Mouse (Mus musculus): Measurements from ENCODE around the gene Trpm6. TPM values are rescaled to one million over a fixed set of nuclear protein-coding genes. Genes with fewer than 3 reads are reported as not detected.

Gene Trpm6
- polyA plus RNA-seq, 1 experiment from 2014 or later, result 0.01 TPM

GRCm38 (mm10) chr19:18868311-18868710, 118.5 kb downstream of the Trpm6 start:
- Histone ChIP-seq H3K4me1 (ENCODE audit: control insufficient read depth, low read depth, low read length) (no peaks in the 10 kb centered on the region), H3K9me3 (replicated peaks; ENCODE audit: control insufficient read depth, low read length) (no peaks in the 10 kb centered on the region), H3K4me2 (ENCODE audit: low read depth, low read length) (no peak overlapping the region), H3K27ac (ENCODE audit: low read length) (no peak overlapping the region), H3K9ac (ENCODE audit: low read depth, low read length) (no peak overlapping the region), H3K36me3 (ENCODE audit: control insufficient read depth, insufficient read depth) (no peaks in the 10 kb centered on the region), H3K4me3 (ENCODE audit: low read depth, low read length) (no peak overlapping the region), H3K27me3 (ENCODE audit: control insufficient read depth, insufficient read depth, low read depth, low read length) (no peaks in the 10 kb centered on the region)
- WGBS (ENCODE audit: insufficient replicate concordance), result 41% methylated on average over 4 of the region's 4 CpGs
- no peak for ATAC-seq (ENCODE audit: low read depth)

DNA sequence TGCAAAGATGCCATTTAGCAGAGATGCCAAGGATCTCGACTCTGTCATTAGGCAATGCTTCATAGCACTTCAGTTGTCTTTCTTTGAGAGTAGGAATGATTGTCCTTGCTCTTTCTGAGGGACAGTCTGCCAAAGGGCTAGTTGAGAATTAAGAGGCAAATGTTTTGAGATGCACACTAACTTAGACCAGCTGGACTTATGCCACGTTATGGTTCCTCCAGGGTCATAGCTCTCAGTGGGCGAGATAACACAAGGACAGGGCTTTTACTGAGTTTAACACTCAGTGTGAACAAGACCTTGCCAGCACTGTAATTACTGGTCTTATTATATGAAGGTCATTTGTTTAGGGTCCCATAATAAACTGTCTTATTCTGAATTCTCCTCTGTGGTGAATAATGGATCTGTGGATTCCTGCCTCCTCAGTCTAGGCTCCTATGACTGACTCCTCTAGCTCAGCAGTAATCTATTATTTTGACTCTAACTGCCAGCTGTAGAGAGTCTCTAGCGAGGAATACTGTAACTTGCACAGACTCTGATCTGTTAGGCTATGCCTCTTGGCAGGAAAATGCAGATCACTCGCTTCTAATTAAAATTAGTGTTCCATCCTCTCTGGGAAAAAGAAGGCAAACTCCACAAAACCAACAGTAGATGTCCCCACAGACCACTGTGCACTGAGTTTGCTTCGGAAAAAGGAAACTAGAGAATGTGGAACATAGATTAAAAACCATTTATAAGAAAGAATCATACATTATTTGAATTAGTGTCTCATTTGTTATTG, 123.2 kb downstream of the Trpm6 start:
- H3K9me3 ChIP-seq (replicated peaks; ENCODE audit: control insufficient read depth, low read length), result no peaks in the 10 kb centered on the region
- H3K4me3 ChIP-seq (ENCODE audit: low read depth, low read length), result no peak overlapping the region
- no peak overlapping the region for H3K9ac ChIP-seq (ENCODE audit: low read depth, low read length)
- no peak overlapping the region for H3K4me2 ChIP-seq (ENCODE audit: low read depth, low read length)
- no peaks in the 10 kb centered on the region for H3K4me1 ChIP-seq (ENCODE audit: control insufficient read depth, low read depth, low read length)
- no peak for ATAC-seq (ENCODE audit: low read depth)
- no peak overlapping the region for H3K27ac ChIP-seq (ENCODE audit: low read length)
- 44% methylated on average over 6 of the region's 6 CpGs for WGBS (ENCODE audit: insufficient replicate concordance)
- H3K36me3 ChIP-seq (ENCODE audit: control insufficient read depth, insufficient read depth), result no peaks in the 10 kb centered on the region
- H3K27me3 ChIP-seq (ENCODE audit: control insufficient read depth, insufficient read depth, low read depth, low read length), result no peaks in the 10 kb centered on the region

GRCm38 (mm10) chr19:18873709-18874644, 124.2 kb downstream of the Trpm6 start:
- H3K36me3 ChIP-seq (ENCODE audit: control insufficient read depth, insufficient read depth), result no peaks in the 10 kb centered on the region
- H3K27me3 ChIP-seq (ENCODE audit: control insufficient read depth, insufficient read depth, low read depth, low read length), result no peaks in the 10 kb centered on the region
- H3K27ac ChIP-seq (ENCODE audit: low read length), result no peak overlapping the region
- no peak for ATAC-seq (ENCODE audit: low read depth)
- H3K4me2 ChIP-seq (ENCODE audit: low read depth, low read length), result no peak overlapping the region
- no peaks in the 10 kb centered on the region for H3K9me3 ChIP-seq (replicated peaks; ENCODE audit: control insufficient read depth, low read length)
- H3K4me1 ChIP-seq (ENCODE audit: control insufficient read depth, low read depth, low read length), result no peaks in the 10 kb centered on the region
- H3K4me3 ChIP-seq (ENCODE audit: low read depth, low read length), result no peak overlapping the region
- no peak overlapping the region for H3K9ac ChIP-seq (ENCODE audit: low read depth, low read length)
- WGBS (ENCODE audit: insufficient replicate concordance), result 52% methylated on average over 16 of the region's 16 CpGs

- no peak overlapping the region for H3K4me2 ChIP-seq (ENCODE audit: low read depth, low read length)
- no peak overlapping the region for H3K27ac ChIP-seq (ENCODE audit: low read length)
- no peak for ATAC-seq (ENCODE audit: low read depth)
- H3K36me3 ChIP-seq (ENCODE audit: control insufficient read depth, insufficient read depth), result no peaks in the 10 kb centered on the region
- H3K4me1 ChIP-seq (ENCODE audit: control insufficient read depth, low read depth, low read length), result no peaks in the 10 kb centered on the region
- H3K27me3 ChIP-seq (ENCODE audit: control insufficient read depth, insufficient read depth, low read depth, low read length), result no peaks in the 10 kb centered on the region
- 42% methylated on average over 4 of the region's 4 CpGs for WGBS (ENCODE audit: insufficient replicate concordance)
- no peak overlapping the region for H3K9ac ChIP-seq (ENCODE audit: low read depth, low read length)
- no peaks in the 10 kb centered on the region for H3K9me3 ChIP-seq (replicated peaks; ENCODE audit: control insufficient read depth, low read length)
- H3K4me3 ChIP-seq (ENCODE audit: low read depth, low read length), result no peak overlapping the region
These were observed 129.5 kb downstream of the Trpm6 start for GRCm38 (mm10) chr19:18879264-18879663.

DNA sequence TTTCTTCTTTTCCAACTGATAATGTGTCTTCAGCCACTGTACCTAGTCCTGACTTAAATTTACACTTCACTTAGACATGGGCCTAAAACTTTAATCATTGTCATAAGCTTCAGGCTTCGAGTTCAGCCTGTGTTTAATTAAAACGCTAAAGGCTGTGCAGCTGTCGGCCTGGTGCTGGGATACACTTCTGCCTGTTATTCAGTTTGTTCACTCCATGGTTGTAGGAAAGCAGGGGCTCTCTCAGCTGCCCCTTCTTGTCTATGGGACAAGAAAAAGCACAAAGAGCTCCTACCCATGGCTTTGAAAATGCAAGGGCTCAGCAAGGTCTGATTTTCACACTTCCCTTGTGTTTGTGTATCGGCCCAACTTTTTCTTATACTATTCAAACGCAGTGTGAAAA, 131.4 kb downstream of the Trpm6 start:
- Histone ChIP-seq H3K27ac (ENCODE audit: low read length) (no peak overlapping the region), H3K9ac (ENCODE audit: low read depth, low read length) (no peak overlapping the region), H3K4me3 (ENCODE audit: low read depth, low read length) (no peak overlapping the region), H3K36me3 (ENCODE audit: control insufficient read depth, insufficient read depth) (no peaks in the 10 kb centered on the region), H3K9me3 (replicated peaks; ENCODE audit: control insufficient read depth, low read length) (no peaks in the 10 kb centered on the region), H3K27me3 (ENCODE audit: control insufficient read depth, insufficient read depth, low read depth, low read length) (no peaks in the 10 kb centered on the region), H3K4me2 (ENCODE audit: low read depth, low read length) (no peak overlapping the region), H3K4me1 (ENCODE audit: control insufficient read depth, low read depth, low read length) (no peaks in the 10 kb centered on the region)
- no peak for ATAC-seq (ENCODE audit: low read depth)
- 64% methylated on average over 5 of the region's 5 CpGs for WGBS (ENCODE audit: insufficient replicate concordance)

DNA sequence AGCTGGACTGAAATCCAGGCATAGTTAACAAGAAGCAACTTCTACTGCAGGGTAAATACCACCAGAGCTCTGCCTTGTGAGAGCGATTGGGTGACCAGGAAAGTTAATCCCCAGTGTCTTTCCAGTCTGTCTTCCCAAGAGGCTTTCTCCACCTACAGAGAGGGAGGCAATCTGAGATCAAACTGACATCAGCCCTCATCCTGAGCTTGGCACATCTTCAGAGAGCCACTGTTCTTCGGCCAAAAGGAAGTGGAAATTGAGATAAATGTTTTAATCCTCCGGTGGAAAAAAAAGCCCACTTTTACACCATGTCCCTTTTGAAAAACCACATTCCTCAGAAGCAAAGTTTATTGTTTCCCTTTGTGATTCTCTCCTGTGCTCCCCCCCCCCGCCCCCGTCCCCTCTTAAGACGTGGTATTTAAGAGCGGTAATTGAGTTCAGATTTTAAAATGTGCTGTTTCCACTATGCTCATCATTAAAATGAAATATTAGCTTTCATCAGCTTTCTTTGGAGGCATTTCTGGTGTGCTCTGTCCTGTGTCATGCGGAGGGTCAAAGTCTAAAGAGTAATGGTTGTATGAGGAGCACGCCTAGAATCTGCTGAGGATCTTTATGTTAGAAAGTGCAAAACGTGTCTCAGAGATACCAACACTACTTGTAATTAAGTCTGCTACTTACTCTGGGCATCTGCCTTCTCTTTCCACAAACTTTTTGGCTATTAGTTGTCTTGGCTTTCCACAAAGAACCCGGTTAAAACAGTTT, 138.0 kb downstream of the Trpm6 start:
- H3K9ac ChIP-seq (ENCODE audit: low read depth, low read length), result no peak overlapping the region
- no peak overlapping the region for H3K27ac ChIP-seq (ENCODE audit: low read length)
- no peak overlapping the region for H3K4me2 ChIP-seq (ENCODE audit: low read depth, low read length)
- H3K36me3 ChIP-seq (ENCODE audit: control insufficient read depth, insufficient read depth), result no peaks in the 10 kb centered on the region
- no peaks in the 10 kb centered on the region for H3K27me3 ChIP-seq (ENCODE audit: control insufficient read depth, insufficient read depth, low read depth, low read length)
- no peaks in the 10 kb centered on the region for H3K9me3 ChIP-seq (replicated peaks; ENCODE audit: control insufficient read depth, low read length)
- H3K4me3 ChIP-seq (ENCODE audit: low read depth, low read length), result no peak overlapping the region
- WGBS (ENCODE audit: insufficient replicate concordance), result 52% methylated on average over 11 of the region's 11 CpGs
- no peaks in the 10 kb centered on the region for H3K4me1 ChIP-seq (ENCODE audit: control insufficient read depth, low read depth, low read length)
- no peak for ATAC-seq (ENCODE audit: low read depth)

GRCm38 (mm10) chr19:18888491-18889116, 138.8 kb downstream of the Trpm6 start:
- H3K27ac ChIP-seq (ENCODE audit: low read length), result no peak overlapping the region
- no peaks in the 10 kb centered on the region for H3K27me3 ChIP-seq (ENCODE audit: control insufficient read depth, insufficient read depth, low read depth, low read length)
- H3K4me2 ChIP-seq (ENCODE audit: low read depth, low read length), result no peak overlapping the region
- WGBS (ENCODE audit: insufficient replicate concordance), result 30% methylated on average over 13 of the region's 13 CpGs
- no peaks in the 10 kb centered on the region for H3K9me3 ChIP-seq (replicated peaks; ENCODE audit: control insufficient read depth, low read length)
- ATAC-seq (ENCODE audit: low read depth), result no peak
- no peak overlapping the region for H3K9ac ChIP-seq (ENCODE audit: low read depth, low read length)
- H3K36me3 ChIP-seq (ENCODE audit: control insufficient read depth, insufficient read depth), result no peaks in the 10 kb centered on the region
- H3K4me3 ChIP-seq (ENCODE audit: low read depth, low read length), result no peak overlapping the region
- H3K4me1 ChIP-seq (ENCODE audit: control insufficient read depth, low read depth, low read length), result no peaks in the 10 kb centered on the region

- H3K27me3 ChIP-seq (ENCODE audit: control insufficient read depth, insufficient read depth, low read depth, low read length), result no peaks in the 10 kb centered on the region
- no peaks in the 10 kb centered on the region for H3K9me3 ChIP-seq (replicated peaks; ENCODE audit: control insufficient read depth, low read length)
- H3K9ac ChIP-seq (ENCODE audit: low read depth, low read length), result no peak overlapping the region
- H3K4me1 ChIP-seq (ENCODE audit: control insufficient read depth, low read depth, low read length), result no peaks in the 10 kb centered on the region
- ATAC-seq (ENCODE audit: low read depth), result no peak
- H3K4me3 ChIP-seq (ENCODE audit: low read depth, low read length), result no peak overlapping the region
- H3K27ac ChIP-seq (ENCODE audit: low read length), result no peak overlapping the region
- WGBS (ENCODE audit: insufficient replicate concordance), result 16% methylated on average over 11 of the region's 11 CpGs
- H3K4me2 ChIP-seq (ENCODE audit: low read depth, low read length), result no peak overlapping the region
- no peaks in the 10 kb centered on the region for H3K36me3 ChIP-seq (ENCODE audit: control insufficient read depth, insufficient read depth)
These were observed 139.4 kb downstream of the Trpm6 start for GRCm38 (mm10) chr19:18889117-18889627.

Measured in liver, embryonic 16.5 days (tissue).